Mouse (Mus musculus) CH12.LX (cell line): Measurements from ENCODE around the gene Fcf1.

Experiments used
- CHD1 ChIP-seq: IDR thresholded peaks from 2 replicates; pipeline ENCODE4 v1.6.1; 2012; ENCODE audit warnings: low read depth, low read length, improper control_type of control experiment, inconsistent platforms
- EP300 ChIP-seq: IDR thresholded peaks from 2 replicates; pipeline ENCODE4 v1.6.1; 2011; ENCODE audit warnings: low read length, improper control_type of control experiment
- NELFE ChIP-seq: IDR thresholded peaks from 2 replicates; pipeline ENCODE4 v1.6.1; 2011; ENCODE audit warnings: low read depth, low read length, improper control_type of control experiment
- NRF1 ChIP-seq: IDR thresholded peaks from 2 replicates; pipeline ENCODE4 v1.6.1; 2014; ENCODE audit warnings: low read depth, mild to moderate bottlenecking, inconsistent platforms, low read length, improper control_type of control experiment, moderate library complexity
- POLR2A ChIP-seq: IDR thresholded peaks from 2 replicates; pipeline ENCODE4 v1.6.1; 2011; ENCODE audit warnings: low read depth, mild to moderate bottlenecking, improper control_type of control experiment, low read length
- SMC3 ChIP-seq: IDR thresholded peaks from 2 replicates; pipeline ENCODE4 v1.6.1; 2011; ENCODE audit warnings: low read depth, low read length, improper control_type of control experiment

GRCm38 (mm10) chr12:84999053-84999452 is 28.4 kb downstream of the Fcf1 start:
- TF ChIP-seq NELFE (no peak), POLR2A (no peak), CHD1 (no peak), EP300 (no peak), NRF1 (no peak), SMC3 (no peak)
